Mouse (Mus musculus) heart, postnatal 4 days (tissue): Measurements from ENCODE around the gene Ctrc. TPM values are rescaled to one million over a fixed set of nuclear protein-coding genes. Genes with fewer than 3 reads are reported as not detected.

Source experiments
- DNase-seq: peaks from one replicate; pipeline ENCODE4 v3.0.0; 2021
- total RNA-seq, 2 experiments: library from RNA; stranded (reverse); gene quantifications; 2 replicates each; pipeline ENCODE4 v1.2.3; 2021

Gene Ctrc
- total RNA-seq, 2 experiments from 2014 or later: not detected

GRCm38 (mm10) chr4:141866933-141867490 is 20.9 kb upstream of the Ctrc start:
- DNase-seq: peak; percentile 75

- no peak for DNase-seq
Measured at GRCm38 (mm10) chr4:141865600-141865999, 19.4 kb upstream of the Ctrc start.

- no peak for DNase-seq
Measured at GRCm38 (mm10) chr4:141865006-141865405, 18.8 kb upstream of the Ctrc start.

- DNase-seq: no peak
Measured at GRCm38 (mm10) chr4:141864506-141864905, 18.3 kb upstream of the Ctrc start.

- no peak for DNase-seq
Measured at GRCm38 (mm10) chr4:141863726-141864280, 17.6 kb upstream of the Ctrc start.

- no peak for DNase-seq
Measured at GRCm38 (mm10) chr4:141862867-141863266, 16.7 kb upstream of the Ctrc start.

GRCm38 (mm10) chr4:141861591-141862295 is 15.6 kb upstream of the Ctrc start:
- no peak for DNase-seq

GRCm38 (mm10) chr4:141860246-141860841 is 14.2 kb upstream of the Ctrc start:
- DNase-seq: no peak

- DNase-seq: no peak
Measured at GRCm38 (mm10) chr4:141859351-141859750, 13.2 kb upstream of the Ctrc start.

- DNase-seq: no peak
Measured at GRCm38 (mm10) chr4:141858501-141858900, 12.3 kb upstream of the Ctrc start.

GRCm38 (mm10) chr4:141857422-141857930 is 11.3 kb upstream of the Ctrc start:
- peak; percentile 90 for DNase-seq

- DNase-seq: peak; percentile 71
Measured at GRCm38 (mm10) chr4:141853437-141853836, 7.3 kb upstream of the Ctrc start.

GRCm38 (mm10) chr4:141834536-141835095 is 11.5 kb downstream of the Ctrc start:
- no peak for DNase-seq

- DNase-seq: no peak
Measured at GRCm38 (mm10) chr4:141833911-141834310, 12.2 kb downstream of the Ctrc start.

GRCm38 (mm10) chr4:141831361-141831760 is 14.8 kb downstream of the Ctrc start:
- DNase-seq: no peak

- DNase-seq: no peak
Measured at GRCm38 (mm10) chr4:141830381-141830780, 15.8 kb downstream of the Ctrc start.

- DNase-seq: no peak
Measured at GRCm38 (mm10) chr4:141828177-141828576, 18.0 kb downstream of the Ctrc start.

GRCm38 (mm10) chr4:141827401-141827800 is 18.8 kb downstream of the Ctrc start:
- DNase-seq: no peak

GRCm38 (mm10) chr4:141826060-141826459 is 20.1 kb downstream of the Ctrc start, which contains the start of gene Cela2a:
TSS of gene Cela2a (minus strand) at chr4:141826160.
- no peak for DNase-seq

GRCm38 (mm10) chr4:141822979-141823378 is 23.2 kb downstream of the Ctrc start:
- DNase-seq: peak; percentile 25

GRCm38 (mm10) chr4:141822089-141822488 is 24.1 kb downstream of the Ctrc start:
- peak; percentile 57 for DNase-seq

- no peak for DNase-seq
Measured at GRCm38 (mm10) chr4:141821178-141821577, 25.0 kb downstream of the Ctrc start.

GRCm38 (mm10) chr4:141819316-141819715 is 26.8 kb downstream of the Ctrc start:
- DNase-seq: no peak
